Mouse (Mus musculus) erythroblast, embryonic 14.5 days (primary cell): ENCODE results near the gene Naa16.

ENCODE experiments used
- GATA1 ChIP-seq: IDR thresholded peaks from 2 replicates; pipeline ENCODE4 v1.6.1; 2012; ENCODE audit warnings: low read length, inconsistent platforms, mixed read lengths
- TAL1 ChIP-seq: IDR thresholded peaks from 3 replicates; pipeline ENCODE4 v1.6.1; 2012; ENCODE audit warnings: low read length, inconsistent platforms, mixed read lengths

DNA sequence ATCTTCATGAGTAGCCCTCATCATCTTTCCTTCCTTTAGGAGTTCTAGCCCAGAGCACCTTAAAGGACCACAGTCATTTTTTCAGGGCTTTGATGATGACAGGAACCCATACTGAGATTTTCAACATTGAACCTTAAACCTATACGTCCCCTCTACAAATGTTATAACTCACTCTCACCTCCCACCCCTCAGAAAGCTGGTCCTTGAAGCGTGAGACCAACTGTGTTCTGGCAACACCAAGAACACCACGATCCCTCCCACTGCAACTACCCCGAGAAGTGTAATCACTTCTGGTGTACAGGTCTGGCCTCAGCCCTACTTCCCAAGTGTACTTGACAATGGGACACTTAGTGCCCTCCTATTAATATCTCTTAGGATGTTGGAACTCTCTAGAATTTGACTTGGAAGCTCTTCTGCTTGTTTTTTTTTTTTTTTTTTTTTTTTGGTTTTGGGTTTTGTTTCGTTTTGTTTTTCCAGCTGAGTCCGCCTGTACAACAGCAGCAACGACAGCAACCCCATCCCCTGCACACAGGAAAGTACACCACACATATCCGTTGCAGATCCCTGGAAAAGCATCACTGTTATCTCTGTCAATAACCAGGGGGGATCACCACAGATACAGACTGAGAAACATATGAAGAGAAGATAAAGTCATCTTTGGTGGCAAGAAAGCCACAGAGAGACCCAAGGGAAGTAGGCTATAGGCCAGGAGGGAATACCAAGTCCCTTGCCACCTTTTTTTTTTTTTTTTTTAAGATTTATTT lies 96.3 kb downstream of the Naa16 start:
- no peak for TF ChIP-seq TAL1
- TF ChIP-seq GATA1, result no peak
